Mouse (Mus musculus): ENCODE measurements around the gene E130309D02Rik. TPM values are rescaled to one million over a fixed set of nuclear protein-coding genes. Genes with fewer than 3 reads are reported as not detected.

E130309D02Rik gene
- polyA plus RNA-seq, 1 experiment, result 29.6 TPM

GRCm38 (mm10) chr5:143336559-143336958 lies 21.4 kb upstream of the E130309D02Rik start:
- Histone ChIP-seq H3K36me3 (ENCODE audit: control insufficient read depth, insufficient read depth) (no peaks in the 10 kb centered on the region), H3ac (ENCODE audit: control insufficient read depth, insufficient read length, low read depth) (no peak overlapping the region), H3K79me3 (ENCODE audit: low read depth) (no peaks in the 10 kb centered on the region), H3K4me3 (ENCODE audit: insufficient read depth, poor library complexity, severe bottlenecking) (no peak overlapping the region), H3K79me2 (ENCODE audit: control insufficient read depth, insufficient read depth) (no peaks in the 10 kb centered on the region), H3K27me3 (ENCODE audit: control insufficient read depth, insufficient read depth, insufficient read length) (peaks cover 14% of the 10 kb centered on the region)
- no peak for TF ChIP-seq MYOG (IDR thresholded peaks at IDR 0.05; ENCODE audit: control insufficient read depth, extremely low read depth, insufficient read length)

GRCm38 (mm10) chr5:143335089-143335460 lies 19.9 kb upstream of the E130309D02Rik start:
- Histone ChIP-seq H3K4me3 (ENCODE audit: insufficient read depth, poor library complexity, severe bottlenecking) (no peak overlapping the region), H3K79me3 (ENCODE audit: low read depth) (no peaks in the 10 kb centered on the region), H3K79me2 (ENCODE audit: control insufficient read depth, insufficient read depth) (peaks cover 2% of the 10 kb centered on the region), H3K36me3 (ENCODE audit: control insufficient read depth, insufficient read depth) (no peaks in the 10 kb centered on the region), H3ac (ENCODE audit: control insufficient read depth, insufficient read length, low read depth) (no peak overlapping the region), H3K27me3 (ENCODE audit: control insufficient read depth, insufficient read depth, insufficient read length) (peaks cover 13% of the 10 kb centered on the region)
- TF ChIP-seq MYOD1 (IDR thresholded peaks at IDR 0.05; ENCODE audit: control insufficient read depth, insufficient read length, low read depth), result no peak
- no peak for TF ChIP-seq MAX (IDR thresholded peaks at IDR 0.05)
- no peak for TF ChIP-seq FOSL1 (IDR thresholded peaks at IDR 0.05; ENCODE audit: insufficient read depth, low read length, poor library complexity, severe bottlenecking)
- TF ChIP-seq CEBPB (IDR thresholded peaks at IDR 0.05; ENCODE audit: low read depth), result no peak
- TF ChIP-seq MYOG (IDR thresholded peaks at IDR 0.05; ENCODE audit: control insufficient read depth, extremely low read depth, insufficient read length), result no peak
- TF ChIP-seq CTCF (IDR thresholded peaks at IDR 0.05; ENCODE audit: control insufficient read depth, insufficient read depth, insufficient read length), result no peak
- no peak for TF ChIP-seq USF1 (IDR thresholded peaks at IDR 0.05; ENCODE audit: low read depth)

GRCm38 (mm10) chr5:143334418-143335088 lies 19.4 kb upstream of the E130309D02Rik start:
- no peak overlapping the region for H3ac ChIP-seq (ENCODE audit: control insufficient read depth, insufficient read length, low read depth)
- TF ChIP-seq CTCF (IDR thresholded peaks at IDR 0.05; ENCODE audit: control insufficient read depth, insufficient read depth, insufficient read length) (no peak), MAX (IDR thresholded peaks at IDR 0.05) (no peak), CEBPB (IDR thresholded peaks at IDR 0.05; ENCODE audit: low read depth) (no peak), MYOG (IDR thresholded peaks at IDR 0.05; ENCODE audit: control insufficient read depth, extremely low read depth, insufficient read length) (no peak)
- H3K4me3 ChIP-seq (ENCODE audit: insufficient read depth, poor library complexity, severe bottlenecking), result no peak overlapping the region
- H3K79me2 ChIP-seq (ENCODE audit: control insufficient read depth, insufficient read depth), result peaks cover 7% of the 10 kb centered on the region
- no peaks in the 10 kb centered on the region for H3K79me3 ChIP-seq (ENCODE audit: low read depth)
- H3K27me3 ChIP-seq (ENCODE audit: control insufficient read depth, insufficient read depth, insufficient read length), result peaks cover 8% of the 10 kb centered on the region
- H3K36me3 ChIP-seq (ENCODE audit: control insufficient read depth, insufficient read depth), result no peaks in the 10 kb centered on the region

GRCm38 (mm10) chr5:143333872-143334271 lies 18.7 kb upstream of the E130309D02Rik start:
- Histone ChIP-seq H3K36me3 (ENCODE audit: control insufficient read depth, insufficient read depth) (no peaks in the 10 kb centered on the region), H3K79me3 (ENCODE audit: low read depth) (peaks cover under 1% of the 10 kb centered on the region), H3ac (ENCODE audit: control insufficient read depth, insufficient read length, low read depth) (no peak overlapping the region), H3K27me3 (ENCODE audit: control insufficient read depth, insufficient read depth, insufficient read length) (peaks cover 7% of the 10 kb centered on the region), H3K4me3 (ENCODE audit: insufficient read depth, poor library complexity, severe bottlenecking) (no peak overlapping the region), H3K79me2 (ENCODE audit: control insufficient read depth, insufficient read depth) (peaks cover 12% of the 10 kb centered on the region)
- peak; percentile 46 for TF ChIP-seq CTCF (IDR thresholded peaks at IDR 0.05; ENCODE audit: control insufficient read depth, insufficient read depth, insufficient read length)
- no peak for TF ChIP-seq MAX (IDR thresholded peaks at IDR 0.05)

GRCm38 (mm10) chr5:143328690-143329495 lies 13.7 kb upstream of the E130309D02Rik start, which contains the start of gene Zdhhc4:
TSS of gene Zdhhc4 (minus strand) at chr5:143329256.
- TF ChIP-seq MYOD1 (IDR thresholded peaks at IDR 0.05; ENCODE audit: control insufficient read depth, insufficient read length, low read depth) (no peak), MAX (IDR thresholded peaks at IDR 0.05) (no peak), CTCF (IDR thresholded peaks at IDR 0.05; ENCODE audit: control insufficient read depth, insufficient read depth, insufficient read length) (no peak), CEBPB (IDR thresholded peaks at IDR 0.05; ENCODE audit: low read depth) (no peak), USF1 (IDR thresholded peaks at IDR 0.05; ENCODE audit: low read depth) (no peak), FOSL1 (IDR thresholded peaks at IDR 0.05; ENCODE audit: insufficient read depth, low read length, poor library complexity, severe bottlenecking) (no peak), MYOG (IDR thresholded peaks at IDR 0.05; ENCODE audit: control insufficient read depth, extremely low read depth, insufficient read length) (no peak)
- H3ac ChIP-seq (ENCODE audit: control insufficient read depth, insufficient read length, low read depth), result peak within 1 kb of the TSS; percentile 99
- peaks cover 20% of the 10 kb centered on the region for H3K36me3 ChIP-seq (ENCODE audit: control insufficient read depth, insufficient read depth)
- H3K79me2 ChIP-seq (ENCODE audit: control insufficient read depth, insufficient read depth), result peaks cover 31% of the 10 kb centered on the region
- peak within 1 kb of the TSS; percentile 91 for H3K4me3 ChIP-seq (ENCODE audit: insufficient read depth, poor library complexity, severe bottlenecking)
- H3K27me3 ChIP-seq (ENCODE audit: control insufficient read depth, insufficient read depth, insufficient read length), result no peaks in the 10 kb centered on the region
- H3K79me3 ChIP-seq (ENCODE audit: low read depth), result peaks cover 12% of the 10 kb centered on the region

GRCm38 (mm10) chr5:143317288-143317610 lies 2.1 kb upstream of the E130309D02Rik start:
- Histone ChIP-seq H3K36me3 (ENCODE audit: control insufficient read depth, insufficient read depth) (peaks cover 44% of the 10 kb centered on the region), H3ac (ENCODE audit: control insufficient read depth, insufficient read length, low read depth) (no peak overlapping the region), H3K79me2 (ENCODE audit: control insufficient read depth, insufficient read depth) (peaks cover 27% of the 10 kb centered on the region), H3K79me3 (ENCODE audit: low read depth) (peaks cover 19% of the 10 kb centered on the region), H3K4me3 (ENCODE audit: insufficient read depth, poor library complexity, severe bottlenecking) (no peak overlapping the region), H3K27me3 (ENCODE audit: control insufficient read depth, insufficient read depth, insufficient read length) (no peaks in the 10 kb centered on the region)
- TF ChIP-seq FOSL1 (IDR thresholded peaks at IDR 0.05; ENCODE audit: insufficient read depth, low read length, poor library complexity, severe bottlenecking) (no peak), MYOG (IDR thresholded peaks at IDR 0.05; ENCODE audit: control insufficient read depth, extremely low read depth, insufficient read length) (no peak), CTCF (IDR thresholded peaks at IDR 0.05; ENCODE audit: control insufficient read depth, insufficient read depth, insufficient read length) (no peak), USF1 (IDR thresholded peaks at IDR 0.05; ENCODE audit: low read depth) (no peak), CEBPB (IDR thresholded peaks at IDR 0.05; ENCODE audit: low read depth) (no peak), MAX (IDR thresholded peaks at IDR 0.05) (no peak), MYOD1 (IDR thresholded peaks at IDR 0.05; ENCODE audit: control insufficient read depth, insufficient read length, low read depth) (no peak)

All from C2C12 (cell line).